Mouse (Mus musculus): ENCODE results near the gene Rfx4.

GRCm38 (mm10) chr10:84711479-84711878, 44.4 kb upstream of the Rfx4 start:
- TF ChIP-seq POLR2A (IDR thresholded peaks at IDR 0.05; ENCODE audit: borderline replicate concordance, extremely low read depth, insufficient read depth, insufficient read length, poor library complexity, severe bottlenecking) (no peak), CTCF (IDR thresholded peaks at IDR 0.05; ENCODE audit: borderline replicate concordance, extremely low read depth, insufficient read depth, insufficient read length) (no peak; the same call in 1 of the 2 replicates)
